In the genomic region with DNA sequence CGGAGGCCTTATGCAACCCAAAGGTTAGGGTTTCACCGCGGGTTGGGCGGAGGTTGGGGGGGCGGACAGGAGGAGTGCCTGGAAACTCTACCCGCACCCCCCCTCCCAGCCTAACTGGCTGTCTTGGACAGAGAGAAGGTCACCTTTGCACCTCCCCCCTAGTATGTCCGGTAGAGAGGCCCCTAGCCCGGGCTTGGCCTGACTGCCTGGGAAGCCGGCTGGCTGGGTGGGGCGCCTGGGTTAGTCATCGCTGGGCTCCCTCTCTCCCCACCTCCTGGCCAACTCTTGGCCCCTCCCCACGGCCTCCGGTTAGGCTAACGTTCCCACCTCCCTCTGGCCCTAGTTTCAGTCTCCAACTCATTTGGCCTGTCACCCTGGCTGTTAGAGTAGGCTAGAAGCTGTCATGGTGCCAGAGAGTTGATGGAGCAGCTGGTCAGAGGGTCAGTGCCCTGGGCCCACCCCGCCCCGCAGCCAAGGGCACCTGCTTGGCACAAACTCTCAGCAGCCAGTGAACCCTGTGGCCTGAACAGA, we compare ENCODE assay signal across 8 mouse cellular contexts. TPM values are rescaled to one million over a fixed set of nuclear protein-coding genes. Genes with fewer than 3 reads are reported as not detected.
DNase-seq lines count a peak whose midpoint lies in the region; ATAC-seq lines count a peak whose summit lies in the region.

No protein-coding gene starts in this region.

- no peaks in the 10 kb centered on the region for H3K36me3 ChIP-seq in embryonic facial prominence, embryonic 11.5 days (replicated peaks; ENCODE audit: control insufficient read depth, insufficient read depth, low read depth, low read length)
- peaks cover 8% of the 10 kb centered on the region for H3K36me3 ChIP-seq in lung, embryonic 15.5 days
- H3K36me3 ChIP-seq in neural tube, embryonic 14.5 days (ENCODE audit: control insufficient read depth, insufficient read depth, low read length) = 0 out of 2 replicates have a peak, but pooled peaks cover 6% of the 10 kb centered on the region

- H3K4me1 ChIP-seq in embryonic facial prominence, embryonic 11.5 days (ENCODE audit: control insufficient read depth, insufficient read depth, low read length) = peaks cover 6% of the 10 kb centered on the region; the same call in 1 of the 2 replicates
- H3K4me1 ChIP-seq in lung, embryonic 15.5 days = peaks cover 36% of the 10 kb centered on the region
- H3K4me1 ChIP-seq in neural tube, embryonic 14.5 days (ENCODE audit: control insufficient read depth, insufficient read depth, low read length) = peaks cover 16% of the 10 kb centered on the region

- ATAC-seq in embryonic facial prominence, embryonic 11.5 days (replicated peaks; ENCODE audit: insufficient number of reproducible peaks, low FRiP score, low TSS enrichment, low read depth) = no peak
- ATAC-seq in lung, embryonic 15.5 days (ENCODE audit: borderline replicate concordance, extremely low read depth, low FRiP score, low TSS enrichment) = no peak
- ATAC-seq in neural tube, embryonic 14.5 days (ENCODE audit: low read depth) = no peak

- DNase-seq in 416B (ENCODE audit: low read depth) (peak; percentile 88), adipocyte (ENCODE audit: low spot score) (peak; percentile 95)
- DNase-seq in embryonic facial prominence, embryonic 11.5 days (ENCODE audit: low spot score) = peak; percentile 12
- DNase-seq in heart, adult 9 months (ENCODE audit: low spot score in 2 of 2) = peak; percentile 93 to 94
- DNase-seq in kidney, adult 9 months = peak; percentile 98
- DNase-seq in urinary bladder, postnatal 10 days (ENCODE audit: low spot score) = peak; percentile 61

- H3K9me3 ChIP-seq in embryonic facial prominence, embryonic 11.5 days (replicated peaks; ENCODE audit: control insufficient read depth, low read length) = no peaks in the 10 kb centered on the region
- no peaks in the 10 kb centered on the region for H3K9me3 ChIP-seq in lung, embryonic 15.5 days
- H3K9me3 ChIP-seq in neural tube, embryonic 14.5 days (ENCODE audit: control insufficient read depth, low read length) = no peaks in the 10 kb centered on the region

- H3K27ac ChIP-seq in embryonic facial prominence, embryonic 11.5 days (replicated peaks; ENCODE audit: low read depth, low read length) = peak overlapping the region; percentile 44; the same call in 1 of the 2 replicates
- peak overlapping the region; percentile 65 for H3K27ac ChIP-seq in lung, embryonic 15.5 days
- no peak overlapping the region for H3K27ac ChIP-seq in neural tube, embryonic 14.5 days (ENCODE audit: low read depth, low read length)

- H3K9ac ChIP-seq in embryonic facial prominence, embryonic 11.5 days (replicated peaks; ENCODE audit: low read length) = peak overlapping the region; percentile 58
- peak overlapping the region; percentile 62 for H3K9ac ChIP-seq in lung, embryonic 15.5 days
- peak overlapping the region; percentile 64 for H3K9ac ChIP-seq in neural tube, embryonic 14.5 days (replicated peaks; ENCODE audit: low read depth, low read length)

- no peaks in the 10 kb centered on the region for H3K27me3 ChIP-seq in embryonic facial prominence, embryonic 11.5 days (ENCODE audit: control insufficient read depth, insufficient read depth, low read length)
- H3K27me3 ChIP-seq in lung, embryonic 15.5 days = no peaks in the 10 kb centered on the region
- no peaks in the 10 kb centered on the region for H3K27me3 ChIP-seq in neural tube, embryonic 14.5 days (ENCODE audit: control insufficient read depth, insufficient read depth, low read length)

- WGBS in embryonic facial prominence, embryonic 11.5 days = 4% methylated on average over 16 of the region's 16 CpGs
- WGBS in lung, embryonic 15.5 days = 1% methylated on average over 15 of the region's 16 CpGs
- WGBS in neural tube, embryonic 14.5 days = 8% methylated on average over 11 of the region's 16 CpGs

- peak overlapping the region; percentile 63 for H3K4me3 ChIP-seq in embryonic facial prominence, embryonic 11.5 days (ENCODE audit: low read depth, low read length)
- peak overlapping the region; percentile 89 for H3K4me3 ChIP-seq in lung, embryonic 15.5 days
- peak overlapping the region; percentile 86 for H3K4me3 ChIP-seq in neural tube, embryonic 14.5 days (ENCODE audit: low read depth, low read length)

- H3K4me2 ChIP-seq in embryonic facial prominence, embryonic 11.5 days (ENCODE audit: low read depth, low read length) = peak overlapping the region; percentile 95
- H3K4me2 ChIP-seq in lung, embryonic 15.5 days = peak overlapping the region; percentile 98
- H3K4me2 ChIP-seq in neural tube, embryonic 14.5 days (ENCODE audit: low read depth, low read length) = peak overlapping the region; percentile 72

RNA-seq across cellular contexts. Expression of a gene that starts 0.8 kb away (rescaled TPM):
- 12.5 and 15.4 TPM in 2 replicates for polyA plus RNA-seq in embryonic facial prominence, embryonic 11.5 days (2014; fragmentation: Nextera tagmentation; extraction: Ambion mirVana)
- polyA plus RNA-seq in lung, embryonic 15.5 days (2015; fragmentation: Nextera tagmentation; extraction: Ambion mirVana) = 15.9 and 18.0 TPM in 2 replicates
- 1.8 and 4.0 TPM in 2 replicates for polyA plus RNA-seq in neural tube, embryonic 14.5 days (2014; fragmentation: Nextera tagmentation; extraction: Ambion mirVana)

RNA-seq across cellular contexts. Expression of a gene that starts 7.8 kb away (rescaled TPM):
- 2.3 and 4.1 TPM in 2 replicates for polyA plus RNA-seq in embryonic facial prominence, embryonic 11.5 days (2014; fragmentation: Nextera tagmentation; extraction: Ambion mirVana)
- 4.5 and 4.8 TPM in 2 replicates for polyA plus RNA-seq in lung, embryonic 15.5 days (2015; fragmentation: Nextera tagmentation; extraction: Ambion mirVana)
- polyA plus RNA-seq in neural tube, embryonic 14.5 days (2014; fragmentation: Nextera tagmentation; extraction: Ambion mirVana) = 6.3 and 7.4 TPM in 2 replicates

RNA-seq across cellular contexts. Expression of a gene that starts 22.9 kb away (rescaled TPM):
- 0.34 TPM in 1 of 2 replicates, not detected in the other for polyA plus RNA-seq in embryonic facial prominence, embryonic 11.5 days (2014; fragmentation: Nextera tagmentation; extraction: Ambion mirVana)
- 0.89 and 4.3 TPM in 2 replicates for polyA plus RNA-seq in lung, embryonic 15.5 days (2015; fragmentation: Nextera tagmentation; extraction: Ambion mirVana)
- 0.27 TPM in 2 replicates for polyA plus RNA-seq in neural tube, embryonic 14.5 days (2014; fragmentation: Nextera tagmentation; extraction: Ambion mirVana)

RNA-seq across cellular contexts. Expression of a gene that starts 24.3 kb away (rescaled TPM):
- 102 and 103 TPM in 2 replicates for polyA plus RNA-seq in embryonic facial prominence, embryonic 11.5 days (2014; fragmentation: Nextera tagmentation; extraction: Ambion mirVana)
- 56.9 and 57.3 TPM in 2 replicates for polyA plus RNA-seq in lung, embryonic 15.5 days (2015; fragmentation: Nextera tagmentation; extraction: Ambion mirVana)
- polyA plus RNA-seq in neural tube, embryonic 14.5 days (2014; fragmentation: Nextera tagmentation; extraction: Ambion mirVana) = 65.0 and 82.8 TPM in 2 replicates

RNA-seq across cellular contexts. Expression of a gene that starts 39.8 kb away (rescaled TPM):
- polyA plus RNA-seq in embryonic facial prominence, embryonic 11.5 days (2014; fragmentation: Nextera tagmentation; extraction: Ambion mirVana) = 193 and 206 TPM in 2 replicates
- 46.1 and 57.0 TPM in 2 replicates for polyA plus RNA-seq in lung, embryonic 15.5 days (2015; fragmentation: Nextera tagmentation; extraction: Ambion mirVana)
- 5.1 and 80.9 TPM in 2 replicates for polyA plus RNA-seq in neural tube, embryonic 14.5 days (2014; fragmentation: Nextera tagmentation; extraction: Ambion mirVana)

Comparison
In these comparisons a context has a peak if more than half of its experiments do, and no peak if none do; other contexts are left out.
1. DNase-seq: peak in every context shown above with its lines; median percentile 98 in kidney, adult 9 months; 95 in adipocyte; 94 in heart, adult 9 months; 88 in 416B; 61 in urinary bladder, postnatal 10 days; 12 in embryonic facial prominence, embryonic 11.5 days.